Mouse (Mus musculus) myocyte (in vitro differentiated cells): ENCODE results near the gene Tdp1. TPM values are rescaled to one million over a fixed set of nuclear protein-coding genes. Genes with fewer than 3 reads are reported as not detected.

ENCODE experiments used
- H3K27me3 ChIP-seq: one replicate; pipeline ENCODE4 v1.6.1; 2011; ENCODE audit not compliant: control insufficient read depth, insufficient read depth, insufficient read length
- H3K36me3 ChIP-seq: one replicate; pipeline ENCODE4 v1.6.1; 2011; ENCODE audit not compliant: control insufficient read depth, insufficient read depth
- H3K4me2 ChIP-seq: one replicate; pipeline ENCODE4 v1.6.1; 2011; ENCODE audit warnings: low read depth, control low read depth
- H3K4me3 ChIP-seq: one replicate; pipeline ENCODE4 v1.5.1; 2011; ENCODE audit warnings: mild to moderate bottlenecking, control low read depth, moderate library complexity
- H3K79me2 ChIP-seq: one replicate; pipeline ENCODE4 v1.6.1; 2011; ENCODE audit not compliant: control insufficient read depth, insufficient read depth
- H3ac ChIP-seq: one replicate; pipeline ENCODE4 v1.6.1; 2011; ENCODE audit not compliant: control insufficient read depth, insufficient read length
- CEBPB ChIP-seq: IDR thresholded peaks from 2 replicates; pipeline ENCODE4 v1.6.1; 2011; ENCODE audit warnings: mild to moderate bottlenecking, moderate library complexity; ENCODE audit not compliant: poor library complexity, insufficient read depth, severe bottlenecking
- E2F4 ChIP-seq: IDR thresholded peaks from one replicate; pipeline ENCODE4 v1.6.1; 2011; ENCODE audit warnings: mild to moderate bottlenecking, control low read depth, moderate library complexity; ENCODE audit not compliant: insufficient read depth
- MAX ChIP-seq: IDR thresholded peaks from one replicate; pipeline ENCODE4 v1.6.1; 2011; ENCODE audit warnings: low read depth, mild to moderate bottlenecking, control low read depth
- MYOD1 ChIP-seq, 3 experiments: IDR thresholded peaks; one replicate each; pipeline ENCODE4 v1.6.1; 2011; ENCODE audit warnings: control low read depth in 2 of 3, low read depth in 2 of 3, mild to moderate bottlenecking in 2 of 3, moderate library complexity in 1 of 3; ENCODE audit not compliant: insufficient read length in 2 of 3, control insufficient read depth in 1 of 3
- MYOG ChIP-seq, 3 experiments: IDR thresholded peaks; one replicate each; pipeline ENCODE4 v1.6.1; 2011; ENCODE audit warnings: control low read depth in 2 of 3, low read depth in 2 of 3, mild to moderate bottlenecking in 2 of 3; ENCODE audit not compliant: insufficient read length in 2 of 3, control insufficient read depth in 1 of 3, insufficient read depth in 1 of 3
- POLR2A ChIP-seq: IDR thresholded peaks from one replicate; pipeline ENCODE4 v1.6.1; 2011; ENCODE audit warnings: low read depth, mild to moderate bottlenecking, control low read depth, moderate library complexity; ENCODE audit not compliant: insufficient read length
- POLR2AphosphoS2 ChIP-seq: IDR thresholded peaks from one replicate; pipeline ENCODE4 v1.6.1; 2011; ENCODE audit warnings: low read depth, control low read depth; ENCODE audit not compliant: insufficient read length
- REST ChIP-seq: IDR thresholded peaks from one replicate; pipeline ENCODE4 v1.6.1; 2011; ENCODE audit warnings: mild to moderate bottlenecking, control low read depth, moderate library complexity; ENCODE audit not compliant: insufficient read depth, insufficient read length
- SRF ChIP-seq: IDR thresholded peaks from one replicate; pipeline ENCODE4 v1.6.1; 2011; ENCODE audit warnings: low read depth; ENCODE audit not compliant: control insufficient read depth, insufficient read length
- TCF12 ChIP-seq: IDR thresholded peaks from one replicate; pipeline ENCODE4 v1.6.1; 2011; ENCODE audit warnings: mild to moderate bottlenecking, control low read depth; ENCODE audit not compliant: poor library complexity, insufficient read depth, severe bottlenecking
- TCF3 ChIP-seq: IDR thresholded peaks from one replicate; pipeline ENCODE4 v1.6.1; 2011; ENCODE audit warnings: low read depth, control low read depth; ENCODE audit not compliant: insufficient read length
- USF1 ChIP-seq: IDR thresholded peaks from one replicate; pipeline ENCODE4 v1.6.1; 2011; ENCODE audit warnings: low read depth, mild to moderate bottlenecking, control low read depth, moderate library complexity
- polyA plus RNA-seq: library from polyadenylated mRNA; unstranded; fragments of >200 nt; fragmentation: generic; extraction: Trizol; gene quantifications from one replicate; pipeline ENCODE4 v1.2.1, GENCODE M21; 2012; ENCODE audit warnings: missing spikeins

Tdp1 gene
- polyA plus RNA-seq, 1 experiment = 32.2 TPM

GRCm38 (mm10) chr12:99923703-99924102, 39.4 kb downstream of the Tdp1 start:
- Histone ChIP-seq H3K79me2 (no peaks in the 10 kb centered on the region), H3K4me3 (no peak overlapping the region), H3K4me2 (no peak overlapping the region), H3K27me3 (no peaks in the 10 kb centered on the region), H3K36me3 (no peaks in the 10 kb centered on the region), H3ac (no peak overlapping the region)
- no peak for TF ChIP-seq MYOD1 (IDR thresholded peaks at IDR 0.05; ENCODE audit: control insufficient read depth in 1 of 3, insufficient read length in 2 of 3, low read depth in 2 of 3)

DNA sequence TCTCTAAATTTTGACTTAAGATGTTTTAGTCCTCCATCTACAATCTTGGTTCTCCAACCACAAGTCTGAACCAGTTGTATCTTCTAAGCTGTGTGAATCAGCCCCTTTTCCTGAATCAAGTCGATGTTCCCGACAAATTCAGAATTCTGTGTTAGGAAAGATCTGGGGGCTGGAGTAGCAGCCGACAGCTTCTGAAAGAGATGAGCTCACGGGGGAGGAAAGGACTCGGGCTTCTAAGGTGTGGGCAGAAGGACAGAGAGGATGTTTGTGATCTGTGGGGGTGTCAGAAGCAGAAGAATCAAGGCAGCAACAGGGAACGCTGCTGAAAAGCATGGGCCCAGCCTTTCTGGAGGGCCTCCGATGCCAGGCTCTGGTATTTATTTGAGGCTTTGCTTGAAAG, 44.0 kb downstream of the Tdp1 start:
- no peaks in the 10 kb centered on the region for H3K36me3 ChIP-seq

DNA sequence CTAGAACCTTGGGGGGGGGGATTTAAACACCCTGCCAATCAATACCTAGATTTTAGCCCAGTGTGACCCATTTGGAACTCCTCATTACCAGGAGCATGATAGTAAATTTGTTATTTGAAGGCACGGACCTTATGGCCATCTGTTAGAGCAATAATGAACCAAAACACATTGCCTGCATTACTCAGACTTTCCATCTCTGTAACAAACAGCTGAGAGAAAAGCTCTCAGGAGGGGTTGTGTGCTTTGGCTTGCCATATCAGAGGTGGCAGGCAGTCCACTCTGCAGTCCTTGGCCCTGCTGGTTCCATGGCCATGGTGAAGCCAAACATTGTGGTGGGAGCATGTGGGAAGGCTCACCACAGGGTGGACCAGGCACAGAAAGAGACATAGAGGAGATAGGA, 44.8 kb downstream of the Tdp1 start:
- Histone ChIP-seq H3K4me3 (no peak overlapping the region), H3ac (no peak overlapping the region), H3K36me3 (no peaks in the 10 kb centered on the region), H3K27me3 (no peaks in the 10 kb centered on the region), H3K4me2 (no peak overlapping the region), H3K79me2 (no peaks in the 10 kb centered on the region)
- no peak for TF ChIP-seq REST
- no peak for TF ChIP-seq MYOD1 (IDR thresholded peaks at IDR 0.05; ENCODE audit: control insufficient read depth in 1 of 3, insufficient read length in 2 of 3, low read depth in 2 of 3)
- no peak for TF ChIP-seq MAX
- no peak for TF ChIP-seq CEBPB
- no peak for TF ChIP-seq E2F4
- TF ChIP-seq TCF12 = no peak
- TF ChIP-seq TCF3 = no peak
- no peak for TF ChIP-seq SRF
- no peak for TF ChIP-seq POLR2AphosphoS2
- TF ChIP-seq USF1 = no peak

More for the DNA sequence above, 44.0 kb downstream of the Tdp1 start:
- H3K4me2 ChIP-seq = no peak overlapping the region
- no peaks in the 10 kb centered on the region for H3K79me2 ChIP-seq
- no peak overlapping the region for H3ac ChIP-seq
- H3K4me3 ChIP-seq = no peak overlapping the region
- H3K27me3 ChIP-seq = no peaks in the 10 kb centered on the region
- no peak for TF ChIP-seq MAX
- no peak for TF ChIP-seq REST
- no peak for TF ChIP-seq MYOG (IDR thresholded peaks at IDR 0.05; ENCODE audit: control insufficient read depth in 1 of 3, insufficient read depth in 1 of 3, insufficient read length in 2 of 3, low read depth in 2 of 3)
- no peak for TF ChIP-seq POLR2AphosphoS2
- TF ChIP-seq MYOD1 (IDR thresholded peaks at IDR 0.05; ENCODE audit: control insufficient read depth in 1 of 3, insufficient read length in 2 of 3, low read depth in 2 of 3) = no peak
- no peak for TF ChIP-seq E2F4
- no peak for TF ChIP-seq CEBPB
- TF ChIP-seq TCF12 = no peak
- no peak for TF ChIP-seq TCF3
- no peak for TF ChIP-seq POLR2A
- TF ChIP-seq USF1 = no peak
- TF ChIP-seq SRF = no peak

DNA sequence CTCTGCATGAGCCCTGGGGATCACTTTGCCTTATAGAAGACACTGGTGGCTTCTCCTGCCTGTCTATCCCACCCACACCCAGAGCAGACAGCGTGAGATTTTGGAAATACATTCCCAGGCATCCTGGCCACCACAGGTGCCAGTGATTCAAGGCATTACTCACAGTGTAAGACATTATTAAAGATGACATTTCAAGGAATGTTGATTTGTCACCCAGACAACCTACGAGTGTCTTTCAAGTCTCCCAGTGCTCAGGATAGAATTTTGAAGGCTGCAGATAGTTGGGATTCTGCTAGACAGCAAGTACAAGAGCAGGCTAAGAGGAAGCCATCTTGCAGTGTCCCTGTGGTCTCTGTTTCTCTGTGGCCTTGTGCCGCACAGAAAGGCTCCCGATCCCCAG, 47.9 kb downstream of the Tdp1 start:
- Histone ChIP-seq H3ac (no peak overlapping the region), H3K36me3 (peaks cover 5% of the 10 kb centered on the region), H3K4me2 (no peak overlapping the region)

GRCm38 (mm10) chr12:99933630-99934029, 49.3 kb downstream of the Tdp1 start:
- Histone ChIP-seq H3K4me3 (no peak overlapping the region), H3K27me3 (no peaks in the 10 kb centered on the region), H3ac (no peak overlapping the region), H3K79me2 (no peaks in the 10 kb centered on the region), H3K36me3 (peaks cover 5% of the 10 kb centered on the region), H3K4me2 (no peak overlapping the region)
- no peak for TF ChIP-seq POLR2A
- no peak for TF ChIP-seq MAX
- no peak for TF ChIP-seq TCF3
- no peak for TF ChIP-seq E2F4
- TF ChIP-seq MYOD1 (IDR thresholded peaks at IDR 0.05; ENCODE audit: control insufficient read depth in 1 of 3, insufficient read length in 2 of 3, low read depth in 2 of 3) = peak in 1 of 3 experiments; percentile 45
- TF ChIP-seq TCF12 = no peak
- TF ChIP-seq CEBPB = no peak
- no peak for TF ChIP-seq POLR2AphosphoS2
- peak in 2 of 3 experiments; percentile 38 to 63 for TF ChIP-seq MYOG (IDR thresholded peaks at IDR 0.05; ENCODE audit: control insufficient read depth in 1 of 3, insufficient read depth in 1 of 3, insufficient read length in 2 of 3, low read depth in 2 of 3)

More for the DNA sequence above, 47.9 kb downstream of the Tdp1 start:
- H3K4me3 ChIP-seq = no peak overlapping the region
- H3K79me2 ChIP-seq = no peaks in the 10 kb centered on the region
- TF ChIP-seq MYOD1 (IDR thresholded peaks at IDR 0.05; ENCODE audit: control insufficient read depth in 1 of 3, insufficient read length in 2 of 3, low read depth in 2 of 3) (peak in 1 of 3 experiments; percentile 21), E2F4 (no peak), CEBPB (no peak)
- H3K27me3 ChIP-seq = no peaks in the 10 kb centered on the region

- Histone ChIP-seq H3K79me2 (no peaks in the 10 kb centered on the region), H3ac (no peak overlapping the region), H3K36me3 (peaks cover 5% of the 10 kb centered on the region), H3K4me2 (no peak overlapping the region), H3K27me3 (no peaks in the 10 kb centered on the region), H3K4me3 (no peak overlapping the region)
- no peak for TF ChIP-seq POLR2AphosphoS2
These were observed 51.1 kb downstream of the Tdp1 start for GRCm38 (mm10) chr12:99935403-99935802.
